Mouse (Mus musculus): ENCODE results near the gene Dpf1. TPM values are rescaled to one million over a fixed set of nuclear protein-coding genes. Genes with fewer than 3 reads are reported as not detected.

The Dpf1 gene
- polyA plus RNA-seq, 1 experiment from 2014 or later = 14.7 TPM

- peak within 1 kb of the TSS; percentile 74 for H3K9ac ChIP-seq
- H3K9me3 ChIP-seq (ENCODE audit: low read depth, low read length) = no peaks in the 10 kb centered on the region
- peak; percentile 92 for TF ChIP-seq CTCF (IDR thresholded peaks at IDR 0.05; ENCODE audit: low read depth)
- ATAC-seq (ENCODE audit: insufficient read depth) = peak; percentile 28
- H3K36me3 ChIP-seq (ENCODE audit: insufficient read depth) = peaks cover 13% of the 10 kb centered on the region; the same call in 1 of the 2 replicates
- H3K4me2 ChIP-seq = peak within 1 kb of the TSS; percentile 79
- H3K4me3 ChIP-seq (ENCODE audit: low read depth, low read length) = peak within 1 kb of the TSS; percentile 61
- WGBS = under 1% methylated on average over 53 of the region's 59 CpGs
- no peaks in the 10 kb centered on the region for H3K27me3 ChIP-seq (ENCODE audit: insufficient read depth, low read length)
- H3K4me1 ChIP-seq (ENCODE audit: insufficient read depth) = peaks cover 32% of the 10 kb centered on the region
- peak; percentile 92 for DNase-seq
- H3K27ac ChIP-seq (ENCODE audit: low read depth) = peak within 1 kb of the TSS; percentile 99
Measured at GRCm38 (mm10) chr7:29288942-29289638, 14.7 kb upstream of the Dpf1 start, which contains the start of gene Ppp1r14a. Gene Ppp1r14a (plus strand): TSS chr7:29289308.

DNA sequence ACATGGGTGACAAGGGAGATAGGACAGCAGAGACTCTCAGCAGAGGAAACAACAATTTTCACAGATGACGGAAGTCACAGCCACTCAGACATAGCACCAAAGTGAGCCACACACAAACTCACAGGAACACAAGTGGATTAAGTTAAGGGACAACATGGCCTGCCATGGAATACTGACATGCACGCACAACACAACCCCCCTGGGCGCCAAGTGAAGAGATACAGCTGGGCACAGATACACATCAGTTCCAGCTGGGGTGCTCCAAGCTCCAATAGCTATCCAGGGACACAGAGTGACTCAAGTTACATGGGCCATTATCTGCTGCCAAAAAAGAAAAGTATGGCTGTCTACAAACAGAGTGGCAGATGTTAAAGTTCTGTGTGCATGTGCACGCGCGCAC, 13.9 kb upstream of the Dpf1 start:
- Histone ChIP-seq H3K9me3 (ENCODE audit: low read depth, low read length) (no peaks in the 10 kb centered on the region), H3K9ac (peak overlapping the region; percentile 74), H3K4me2 (peak overlapping the region; percentile 79), H3K4me1 (ENCODE audit: insufficient read depth) (peaks cover 32% of the 10 kb centered on the region), H3K36me3 (ENCODE audit: insufficient read depth) (peaks cover 13% of the 10 kb centered on the region; the same call in 1 of the 2 replicates), H3K27ac (ENCODE audit: low read depth) (peak overlapping the region; percentile 99), H3K4me3 (ENCODE audit: low read depth, low read length) (peak overlapping the region; percentile 61), H3K27me3 (ENCODE audit: insufficient read depth, low read length) (no peaks in the 10 kb centered on the region)
- TF ChIP-seq CTCF (IDR thresholded peaks at IDR 0.05; ENCODE audit: low read depth) = no peak
- 44% methylated on average over 6 of the region's 6 CpGs for WGBS
- ATAC-seq (ENCODE audit: insufficient read depth) (peak; percentile 71), DNase-seq (peak; percentile 97)

GRCm38 (mm10) chr7:29290691-29291485, 12.9 kb upstream of the Dpf1 start:
- Histone ChIP-seq H3K4me3 (ENCODE audit: low read depth, low read length) (peak overlapping the region; percentile 61), H3K4me2 (peak overlapping the region; percentile 79), H3K27ac (ENCODE audit: low read depth) (peak overlapping the region; percentile 99), H3K27me3 (ENCODE audit: insufficient read depth, low read length) (no peaks in the 10 kb centered on the region), H3K9ac (peak overlapping the region; percentile 33), H3K4me1 (ENCODE audit: insufficient read depth) (peaks cover 32% of the 10 kb centered on the region), H3K9me3 (ENCODE audit: low read depth, low read length) (no peaks in the 10 kb centered on the region), H3K36me3 (ENCODE audit: insufficient read depth) (peaks cover 13% of the 10 kb centered on the region; the same call in 1 of the 2 replicates)
- peak; percentile 76 for DNase-seq
- 24% methylated on average over 11 of the region's 11 CpGs for WGBS
- no peak for TF ChIP-seq CTCF (IDR thresholded peaks at IDR 0.05; ENCODE audit: low read depth)
- ATAC-seq (ENCODE audit: insufficient read depth) = peak; percentile 10; the same call in 1 of the 2 replicates

- H3K27ac ChIP-seq (ENCODE audit: low read depth) = peak overlapping the region; percentile 99
- H3K4me2 ChIP-seq = peak overlapping the region; percentile 79
- peaks cover 13% of the 10 kb centered on the region; the same call in 1 of the 2 replicates for H3K36me3 ChIP-seq (ENCODE audit: insufficient read depth)
- no peaks in the 10 kb centered on the region for H3K9me3 ChIP-seq (ENCODE audit: low read depth, low read length)
- H3K4me1 ChIP-seq (ENCODE audit: insufficient read depth) = peaks cover 32% of the 10 kb centered on the region
- no peak for TF ChIP-seq CTCF (IDR thresholded peaks at IDR 0.05; ENCODE audit: low read depth)
- DNase-seq (peak; percentile 64), ATAC-seq (ENCODE audit: insufficient read depth) (no peak)
- no peaks in the 10 kb centered on the region for H3K27me3 ChIP-seq (ENCODE audit: insufficient read depth, low read length)
- peak overlapping the region; percentile 33 for H3K9ac ChIP-seq
- 8% methylated on average over 7 of the region's 7 CpGs for WGBS
- peak overlapping the region; percentile 61 for H3K4me3 ChIP-seq (ENCODE audit: low read depth, low read length)
Measured at GRCm38 (mm10) chr7:29291616-29292457, 11.9 kb upstream of the Dpf1 start.

DNA sequence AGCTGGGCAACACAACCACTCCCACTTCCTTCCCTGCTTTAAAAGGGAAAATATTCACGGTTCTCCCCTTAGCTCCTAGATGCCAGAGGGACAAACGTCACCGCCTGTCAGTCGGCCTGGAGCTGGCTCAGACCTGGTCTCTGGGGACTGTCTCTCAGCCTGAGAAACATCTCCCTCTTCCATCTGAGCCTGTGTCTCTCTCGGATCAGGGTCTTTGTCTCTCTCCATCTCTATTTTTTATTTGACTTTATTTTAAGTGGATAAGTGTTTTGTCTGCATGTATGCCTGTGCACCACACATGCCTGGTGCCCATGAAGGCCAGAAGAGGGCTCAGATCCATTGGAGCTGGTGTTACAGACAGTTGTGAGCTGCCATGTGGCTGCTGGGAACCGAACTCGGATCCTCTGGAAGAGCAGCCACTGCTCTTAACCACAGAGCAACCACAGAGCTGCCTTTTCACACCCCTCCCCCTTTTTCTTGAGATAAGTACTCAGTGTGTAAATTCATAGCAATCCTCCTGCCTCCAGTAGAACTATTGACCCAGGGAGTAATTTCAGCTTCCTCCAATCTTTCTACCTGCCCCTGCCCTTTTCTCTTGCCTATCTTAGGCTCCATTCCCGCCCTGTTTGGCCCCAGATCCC, 11.2 kb upstream of the Dpf1 start:
- DNase-seq (peak; percentile 39), ATAC-seq (ENCODE audit: insufficient read depth) (no peak)
- peak overlapping the region; percentile 79 for H3K4me2 ChIP-seq
- WGBS = 16% methylated on average over 8 of the region's 8 CpGs
- H3K27me3 ChIP-seq (ENCODE audit: insufficient read depth, low read length) = no peaks in the 10 kb centered on the region
- H3K27ac ChIP-seq (ENCODE audit: low read depth) = peak overlapping the region; percentile 86
- no peak overlapping the region for H3K9ac ChIP-seq
- H3K4me1 ChIP-seq (ENCODE audit: insufficient read depth) = peaks cover 32% of the 10 kb centered on the region
- peaks cover 13% of the 10 kb centered on the region; the same call in 1 of the 2 replicates for H3K36me3 ChIP-seq (ENCODE audit: insufficient read depth)
- no peak for TF ChIP-seq CTCF (IDR thresholded peaks at IDR 0.05; ENCODE audit: low read depth)
- H3K4me3 ChIP-seq (ENCODE audit: low read depth, low read length) = peak overlapping the region; percentile 16
- H3K9me3 ChIP-seq (ENCODE audit: low read depth, low read length) = no peaks in the 10 kb centered on the region
